Mouse (Mus musculus) embryo, embryonic 10 days (tissue): ENCODE measurements around the gene Nmb.

Experiments
- DNase-seq: peaks from one replicate; pipeline ENCODE4 v3.0.0-alpha.2; 2015; ENCODE audit warnings: low spot score

Gene Nmb

DNA sequence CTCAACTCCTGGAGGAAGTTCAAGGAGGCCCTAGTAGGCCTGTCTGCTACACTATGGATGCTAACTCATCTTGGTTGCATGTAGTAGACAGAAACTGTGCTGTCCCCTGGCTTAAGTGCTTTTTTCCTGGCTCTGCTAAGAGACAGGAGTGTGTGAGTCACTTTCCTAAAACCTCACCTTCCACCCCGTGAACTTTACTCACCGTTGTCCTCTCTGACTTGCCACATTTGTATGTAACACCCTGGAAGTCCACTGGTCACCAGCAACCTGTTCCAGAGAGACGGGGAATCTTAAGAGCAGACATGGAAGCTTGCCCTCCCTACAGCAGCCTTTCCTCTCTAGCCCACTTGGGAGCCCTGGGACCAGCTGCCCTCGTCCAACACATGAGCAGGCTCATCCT lies 7.2 kb downstream of the Nmb start:
- DNase-seq = no peak

DNA sequence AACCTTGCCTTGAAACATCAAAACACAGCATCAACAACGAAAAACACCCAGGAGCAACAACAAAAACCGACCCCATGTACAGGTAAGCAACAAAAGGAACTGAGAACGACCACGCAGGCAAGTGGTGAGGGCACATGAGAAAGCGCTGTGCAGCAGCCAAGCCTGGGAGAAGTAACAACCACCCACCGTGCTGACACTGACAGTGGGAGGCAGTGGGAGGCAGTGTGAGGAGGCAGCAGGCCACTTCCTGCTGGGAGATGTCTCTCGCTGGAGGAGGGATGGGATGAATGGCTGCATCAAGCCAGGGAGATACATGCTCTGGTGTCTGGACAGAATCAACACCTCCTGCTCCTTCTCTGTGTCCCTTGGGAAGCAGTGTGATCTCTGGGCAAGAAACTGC lies 7.7 kb downstream of the Nmb start:
- no peak for DNase-seq

DNA sequence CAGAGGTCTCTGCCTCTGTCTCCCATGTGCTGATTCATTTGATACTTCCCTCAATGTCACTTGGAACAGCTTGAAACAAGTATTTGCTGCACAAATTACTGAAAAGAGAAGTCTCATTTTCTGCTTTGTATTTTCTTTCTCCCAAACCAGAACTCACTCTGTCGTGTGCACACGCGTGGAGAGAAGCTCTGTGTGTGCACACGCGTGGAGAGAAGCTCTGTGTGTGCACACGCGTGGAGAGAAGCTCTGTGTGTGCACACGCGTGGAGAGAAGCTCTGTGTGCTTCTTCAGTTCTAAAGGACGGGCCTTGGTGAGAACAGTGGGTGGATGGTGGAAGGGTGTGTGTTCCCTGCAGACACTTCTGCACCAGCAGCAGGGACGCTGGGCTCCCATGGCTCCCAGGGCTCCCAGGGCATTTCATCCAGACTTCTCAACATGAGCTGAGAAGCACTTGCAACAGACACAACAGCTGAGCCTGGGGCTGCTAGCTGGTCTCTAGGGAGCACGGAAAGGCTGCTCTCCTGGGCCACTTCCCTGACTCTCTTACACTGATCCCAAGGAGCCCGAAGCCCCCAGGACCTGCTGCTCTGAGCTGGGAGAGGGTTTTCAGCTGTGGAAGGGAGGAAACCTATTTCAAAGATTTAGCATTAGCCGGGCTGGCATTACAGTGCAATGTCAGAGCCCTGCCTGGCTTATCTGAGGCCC lies 9.9 kb downstream of the Nmb start:
- no peak for DNase-seq

- no peak for DNase-seq
These were observed 10.7 kb downstream of the Nmb start for GRCm38 (mm10) chr7:80894196-80894595.

GRCm38 (mm10) chr7:80893753-80894129 lies 11.1 kb downstream of the Nmb start:
- DNase-seq = no peak

GRCm38 (mm10) chr7:80893086-80893752 lies 11.7 kb downstream of the Nmb start:
- no peak for DNase-seq

DNA sequence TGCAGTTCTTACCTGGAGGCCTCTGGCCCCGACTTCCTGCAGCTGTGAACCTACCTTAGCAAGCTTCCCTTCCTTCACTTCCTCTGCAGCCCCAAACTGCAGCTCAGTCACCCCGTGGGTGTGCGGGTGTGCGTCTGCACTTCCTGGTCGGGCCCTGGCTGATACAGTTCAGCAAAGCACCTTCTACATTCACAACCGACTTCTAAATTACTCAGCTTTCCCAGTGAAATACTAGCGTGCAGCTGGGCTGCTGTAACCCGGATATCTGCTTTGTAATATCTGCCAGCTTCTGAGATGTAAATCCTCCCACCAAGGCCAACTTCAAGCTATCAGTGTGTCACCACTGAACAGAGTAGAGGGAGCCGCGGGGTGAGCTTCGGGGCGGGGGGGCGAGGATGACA lies 15.0 kb downstream of the Nmb start:
- no peak for DNase-seq

DNA sequence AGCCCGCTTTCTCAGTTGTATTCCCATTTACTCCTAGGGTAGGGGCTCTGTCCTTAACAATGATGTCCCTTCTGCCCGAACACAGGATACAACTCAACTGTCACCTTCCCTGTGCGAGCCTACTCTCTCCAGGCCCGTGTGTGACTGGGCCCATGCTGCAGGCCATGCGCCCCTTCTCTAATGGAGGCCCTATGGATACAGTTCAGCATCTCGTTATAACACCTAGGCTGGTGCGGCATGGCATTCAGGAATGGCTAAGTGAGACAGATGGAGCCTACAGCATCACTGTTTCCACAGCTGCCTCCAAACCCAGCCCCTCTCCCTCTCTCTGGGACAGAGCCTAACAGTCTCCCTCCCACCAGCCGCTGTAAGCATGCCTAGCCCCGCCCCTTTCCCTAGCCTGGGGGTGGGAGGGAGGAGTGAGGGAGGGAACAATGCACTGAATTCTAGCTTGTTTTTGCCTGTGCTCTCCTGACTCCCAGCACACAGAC lies 15.8 kb downstream of the Nmb start:
- DNase-seq = peak; percentile 85

DNA sequence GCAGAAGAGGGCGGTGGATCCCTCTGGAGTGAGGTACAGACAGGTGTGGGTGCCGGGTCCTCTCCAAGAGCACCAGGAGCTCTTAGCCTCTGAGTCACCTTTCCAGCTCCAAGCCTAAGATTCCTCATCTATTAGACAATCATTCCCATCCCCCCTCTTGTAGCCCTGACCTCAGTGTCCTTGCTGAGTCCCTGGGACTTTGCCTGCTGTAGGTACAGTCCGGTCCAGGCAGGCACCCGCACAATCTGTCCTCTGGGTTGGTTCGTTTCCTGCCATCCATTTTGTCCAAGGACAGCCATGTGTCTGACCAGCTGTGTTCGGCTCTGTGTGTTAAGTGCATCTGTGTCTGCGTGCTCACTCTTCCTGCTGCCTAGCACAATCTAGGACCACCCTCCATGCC lies 16.3 kb downstream of the Nmb start:
- DNase-seq = no peak

DNA sequence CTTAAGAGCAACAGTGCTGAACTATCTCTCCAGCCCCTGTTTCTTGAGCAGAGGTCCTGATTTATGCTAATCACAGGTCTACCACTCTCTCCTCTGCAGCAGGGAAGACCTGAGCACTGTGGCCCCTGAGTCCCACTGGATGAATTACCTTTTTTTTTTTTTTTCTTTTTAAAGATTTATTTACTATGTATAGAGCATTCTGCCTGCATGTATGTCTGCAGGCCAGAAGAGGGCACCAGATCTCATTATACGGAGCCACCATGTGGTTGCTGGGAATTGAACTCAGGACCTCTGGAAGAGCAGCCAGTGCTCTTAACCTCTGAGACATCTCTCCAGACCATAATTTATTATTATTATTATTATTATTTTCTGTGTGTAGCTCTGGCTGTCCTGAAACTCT lies 19.2 kb downstream of the Nmb start:
- DNase-seq = no peak

DNA sequence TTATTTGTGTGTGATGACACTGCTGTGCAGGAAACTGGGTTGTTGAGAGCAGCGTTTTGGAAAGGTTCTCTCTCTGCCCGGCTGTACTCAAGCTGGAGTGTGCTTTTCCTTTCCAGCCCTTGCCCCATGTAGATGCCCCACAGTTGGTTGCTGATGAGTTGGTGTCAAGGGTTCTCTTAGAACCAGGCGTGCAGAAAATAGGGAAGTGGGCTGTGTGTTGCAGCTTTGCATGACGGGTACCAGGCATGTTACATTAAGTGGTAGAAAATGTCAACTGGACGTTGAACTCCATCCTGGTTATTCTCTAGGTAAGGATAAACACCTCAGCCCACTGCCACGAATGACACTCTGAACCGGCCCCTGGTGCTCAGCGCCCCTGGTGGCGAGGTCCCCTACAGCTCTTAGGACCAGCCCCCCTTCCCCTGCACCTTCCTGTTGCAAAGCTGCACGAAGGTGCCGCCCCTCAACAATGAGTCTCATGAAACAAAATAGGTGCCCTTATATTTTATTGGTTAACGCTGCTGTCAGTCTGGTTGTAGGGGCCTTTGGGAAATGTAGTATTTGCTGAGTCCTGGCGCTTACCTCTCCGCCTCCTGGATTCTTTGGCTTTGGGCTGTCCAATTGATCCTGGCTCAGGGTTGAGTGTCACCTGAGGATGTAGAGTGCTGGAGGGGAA lies 21.9 kb downstream of the Nmb start:
- peak; percentile 68 for DNase-seq

- DNase-seq = no peak
These were observed 29.1 kb downstream of the Nmb start for GRCm38 (mm10) chr7:80875727-80876126.

GRCm38 (mm10) chr7:80873631-80874030 lies 31.2 kb downstream of the Nmb start:
- DNase-seq = no peak

- DNase-seq = no peak
These were observed 31.8 kb downstream of the Nmb start for GRCm38 (mm10) chr7:80873038-80873437.

DNA sequence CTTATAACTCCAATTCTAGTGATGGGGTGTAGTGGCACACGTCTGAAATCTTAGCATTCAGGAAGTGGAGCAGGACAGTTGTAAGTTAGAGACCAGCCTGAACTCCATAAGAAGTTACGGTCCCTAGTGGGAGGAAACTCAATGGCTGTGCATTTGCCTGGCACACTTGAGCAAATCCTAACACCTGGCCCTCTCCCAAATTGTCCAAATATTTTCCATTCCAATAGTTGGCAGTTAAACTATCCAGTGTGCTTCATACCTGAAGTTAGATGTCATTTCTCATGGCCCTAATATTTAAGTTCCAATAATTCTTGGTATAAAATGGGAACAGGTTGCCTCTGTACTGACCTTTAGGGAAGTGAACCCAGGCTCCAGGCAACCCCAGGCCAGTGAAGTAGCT lies 36.2 kb downstream of the Nmb start:
- DNase-seq = no peak

GRCm38 (mm10) chr7:80866514-80867147 lies 38.2 kb downstream of the Nmb start:
- DNase-seq = no peak

GRCm38 (mm10) chr7:80865521-80865920 lies 39.4 kb downstream of the Nmb start:
- no peak for DNase-seq

DNA sequence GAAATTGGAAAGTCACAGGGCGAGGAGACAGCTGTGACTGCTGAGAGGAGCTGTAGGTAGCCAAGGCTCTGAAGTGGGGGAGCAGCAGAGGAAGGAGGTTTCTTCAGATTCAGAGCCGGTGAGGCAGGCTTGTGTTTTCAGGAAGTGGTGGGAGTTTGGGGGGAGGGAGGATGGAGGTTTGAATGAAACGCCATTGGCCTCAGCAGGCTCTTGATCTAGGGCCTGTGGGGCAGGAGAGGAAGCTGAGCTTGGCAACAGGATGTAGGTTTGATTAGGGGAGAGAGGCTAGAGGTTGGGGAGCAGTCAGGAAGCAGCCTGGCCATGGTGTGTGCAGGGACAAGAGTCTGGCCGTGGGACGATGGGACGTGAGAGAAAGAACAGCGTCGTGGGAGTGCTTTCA lies 40.0 kb downstream of the Nmb start:
- DNase-seq = no peak

GRCm38 (mm10) chr7:80864151-80864550 lies 40.7 kb downstream of the Nmb start:
- no peak for DNase-seq

DNA sequence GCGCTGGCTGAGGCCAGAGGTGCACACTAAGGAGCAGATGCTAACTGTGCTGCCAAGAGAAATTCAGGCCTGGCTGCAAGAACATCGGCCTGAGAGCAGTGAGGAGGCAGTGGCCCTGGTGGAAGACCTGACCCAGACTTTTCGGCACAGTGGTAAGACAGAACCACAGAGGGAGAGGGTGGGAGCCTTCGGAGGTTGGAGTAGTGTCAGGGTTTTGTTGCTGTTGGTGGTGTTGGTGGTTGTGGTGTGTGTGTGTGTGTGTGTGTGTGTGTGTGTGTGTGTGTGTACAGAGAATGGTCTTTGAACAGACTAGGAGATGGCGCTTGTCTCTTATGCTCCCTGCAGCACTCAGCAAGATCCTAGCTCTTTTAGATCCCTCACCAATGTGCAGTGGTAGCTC lies 41.4 kb downstream of the Nmb start:
- no peak for DNase-seq

DNA sequence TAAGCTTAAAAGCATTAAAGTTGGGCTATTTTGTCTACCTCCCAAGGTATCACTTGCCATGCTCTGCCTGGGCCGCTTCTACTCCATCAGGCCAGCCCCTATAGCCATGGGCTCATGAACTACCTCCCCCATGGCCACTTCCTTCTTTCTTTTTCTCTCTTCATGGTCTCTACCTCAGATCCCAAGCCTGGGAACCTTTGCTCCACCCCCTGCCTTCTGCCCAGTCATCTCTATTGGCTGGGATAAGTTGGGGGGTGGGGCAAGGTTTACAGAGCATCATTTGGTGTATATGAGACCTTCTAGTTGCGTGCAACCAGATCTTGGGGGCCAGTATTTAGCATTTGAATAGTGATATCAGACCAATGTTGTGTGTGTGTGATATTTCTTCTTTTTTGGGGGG lies 42.4 kb downstream of the Nmb start:
- DNase-seq = no peak

DNA sequence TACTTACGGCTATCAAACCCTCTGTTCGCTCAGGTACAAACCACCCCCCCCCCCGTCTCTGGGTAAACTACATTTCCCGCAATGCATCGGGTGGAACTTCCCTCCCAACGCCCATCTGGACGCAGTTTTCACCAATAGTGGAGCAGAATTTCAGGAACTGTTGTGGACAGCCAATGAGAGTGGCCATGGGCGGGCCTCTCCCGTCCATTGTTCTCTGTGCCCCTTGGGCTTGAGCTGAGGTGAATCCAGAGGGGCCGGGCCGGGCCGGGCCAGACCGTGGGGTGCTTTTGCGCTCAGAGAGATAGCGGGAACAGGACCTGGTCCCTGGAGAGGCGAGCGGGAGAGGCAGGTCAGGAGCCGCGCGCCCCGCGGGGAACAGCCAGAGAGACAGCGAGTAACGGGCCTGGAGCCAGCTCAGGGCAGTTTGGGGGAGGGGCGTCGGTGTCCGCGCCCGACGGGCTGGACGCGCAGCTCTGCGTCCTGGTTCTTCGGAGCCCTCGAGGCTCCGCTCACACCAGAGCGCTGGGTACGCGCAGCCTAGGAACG lies 44.1 kb downstream of the Nmb start, which contains the start of gene Zscan2:
TSS of gene Zscan2 (plus strand) at position 192 of the 546 bp plus-strand sequence.
- DNase-seq = peak; percentile 97
